Mouse (Mus musculus) MEL (cell line): ENCODE measurements around the gene Cdkal1. TPM values are rescaled to one million over a fixed set of nuclear protein-coding genes. Genes with fewer than 3 reads are reported as not detected.

Experiments used
- DNase-seq: peaks from one replicate; pipeline ENCODE4 v3.0.0; 2011; ENCODE audit warnings: low read depth, low spot score
- H3K27ac ChIP-seq: 2 replicates; pipeline ENCODE4 v1.5.1; 2012; ENCODE audit warnings: low read depth, mild to moderate bottlenecking, control low read depth, low read length, moderate library complexity; ENCODE audit not compliant: control insufficient read depth
- H3K27me3 ChIP-seq, 2 experiments: fragments of 150-350 bp in 1 of 2; sonication (generic) in 1 of 2; 2 replicates each; pipeline ENCODE4 v1.6.1; 2012; ENCODE audit warnings: low read length in 2 of 2, mild to moderate bottlenecking in 2 of 2, improper control_type of control experiment in 1 of 2, moderate library complexity in 1 of 2; ENCODE audit not compliant: insufficient read depth in 2 of 2, control insufficient read depth in 1 of 2
- H3K36me3 ChIP-seq, 2 experiments: 2 replicates each; pipeline ENCODE4 v1.6.1; 2012 to 2014; ENCODE audit warnings: low read length in 2 of 2, improper control_type of control experiment in 1 of 2, inconsistent platforms in 1 of 2, mild to moderate bottlenecking in 1 of 2; ENCODE audit not compliant: insufficient read depth in 2 of 2, control insufficient read depth in 1 of 2
- H3K4me1 ChIP-seq, 2 experiments: fragments of 150-350 bp in 1 of 2; sonication (generic) in 1 of 2; 2 replicates each; pipeline ENCODE4 v1.6.1; 2012; ENCODE audit warnings: low read length in 2 of 2, improper control_type of control experiment in 1 of 2, mild to moderate bottlenecking in 1 of 2; ENCODE audit not compliant: insufficient read depth in 2 of 2, control insufficient read depth in 1 of 2
- H3K4me3 ChIP-seq, 2 experiments: fragments of 150-350 bp in 1 of 2; sonication (generic) in 1 of 2; 2 replicates each; pipeline ENCODE4 v1.5.1; 2012; ENCODE audit warnings: low read depth in 2 of 2, low read length in 2 of 2, mild to moderate bottlenecking in 2 of 2, moderate library complexity in 2 of 2, control low read depth in 1 of 2, improper control_type of control experiment in 1 of 2; ENCODE audit not compliant: control insufficient read depth in 1 of 2, insufficient read depth in 1 of 2
- H3K79me2 ChIP-seq: 2 replicates; pipeline ENCODE4 v1.6.1; 2012; ENCODE audit warnings: mild to moderate bottlenecking, low read length, moderate library complexity; ENCODE audit not compliant: control insufficient read depth, poor library complexity, insufficient read depth
- H3K9ac ChIP-seq: 2 replicates; pipeline ENCODE4 v1.6.1; 2012; ENCODE audit warnings: low read depth, mild to moderate bottlenecking, control low read depth, low read length, moderate library complexity; ENCODE audit not compliant: control insufficient read depth, poor library complexity, severe bottlenecking
- H3K9me3 ChIP-seq: fragments of 150-350 bp; sonication (generic); replicated peaks from 2 replicates; pipeline ENCODE4 v1.6.1; 2012; ENCODE audit warnings: mild to moderate bottlenecking, low read length, improper control_type of control experiment, moderate library complexity; ENCODE audit not compliant: insufficient read depth
- BHLHE40 ChIP-seq: IDR thresholded peaks from 2 replicates; pipeline ENCODE4 v1.6.1; 2012; ENCODE audit warnings: low read depth, mild to moderate bottlenecking, inconsistent platforms, low read length, improper control_type of control experiment, borderline replicate concordance
- CTCF ChIP-seq, 3 experiments: IDR thresholded peaks in 2 of 3; conservative IDR thresholded peaks in 1 of 3; 2 replicates each; pipeline ENCODE4 v1.5.1; 2011 to 2012; ENCODE audit warnings: low read length in 3 of 3, low read depth in 2 of 3, mild to moderate bottlenecking in 2 of 3, improper control_type of control experiment in 1 of 3, inconsistent platforms in 1 of 3, mixed read lengths in 1 of 3, moderate library complexity in 1 of 3; ENCODE audit not compliant: control insufficient read depth in 1 of 3, insufficient read depth in 1 of 3, poor library complexity in 1 of 3, severe bottlenecking in 1 of 3
- EP300 ChIP-seq, 2 experiments: IDR thresholded peaks; 2 replicates each; pipeline ENCODE4 v1.6.1; 2011; ENCODE audit warnings: improper control_type of control experiment in 2 of 2, low read length in 2 of 2, low read depth in 1 of 2, mild to moderate bottlenecking in 1 of 2
- GABPA ChIP-seq: IDR thresholded peaks from 2 replicates; pipeline ENCODE4 v1.6.1; 2012; ENCODE audit warnings: low read depth, mild to moderate bottlenecking, inconsistent platforms, low read length, improper control_type of control experiment, moderate library complexity
- KAT2A ChIP-seq: conservative IDR thresholded peaks from 2 replicates; pipeline ENCODE4 v1.6.1; 2012; ENCODE audit warnings: low read depth, low read length, improper control_type of control experiment, inconsistent platforms
- MAX ChIP-seq: IDR thresholded peaks from 2 replicates; pipeline ENCODE4 v1.6.1; 2011; ENCODE audit warnings: low read length, improper control_type of control experiment
- MAZ ChIP-seq: IDR thresholded peaks from 2 replicates; pipeline ENCODE4 v1.6.1; 2012; ENCODE audit warnings: low read depth, mild to moderate bottlenecking, inconsistent platforms, low read length, improper control_type of control experiment
- MEF2A ChIP-seq: IDR thresholded peaks from 2 replicates; pipeline ENCODE4 v1.6.1; 2014; ENCODE audit warnings: low read depth, mild to moderate bottlenecking, inconsistent platforms, low read length, improper control_type of control experiment; ENCODE audit not compliant: poor library complexity, insufficient replicate concordance, severe bottlenecking; ENCODE audit errors: extremely low read depth
- MXI1 ChIP-seq: IDR thresholded peaks from 2 replicates; pipeline ENCODE4 v1.6.1; 2011; ENCODE audit warnings: mild to moderate bottlenecking, low read depth, low read length, improper control_type of control experiment
- MYB ChIP-seq: IDR thresholded peaks from 2 replicates; pipeline ENCODE4 v1.6.1; 2011; ENCODE audit warnings: mild to moderate bottlenecking, low read depth, low read length, improper control_type of control experiment
- NRF1 ChIP-seq: IDR thresholded peaks from 2 replicates; pipeline ENCODE4 v1.6.1; 2014; ENCODE audit warnings: low read depth, mild to moderate bottlenecking, inconsistent platforms, low read length, improper control_type of control experiment, moderate library complexity; ENCODE audit not compliant: poor library complexity, insufficient read depth, severe bottlenecking
- POLR2A ChIP-seq, 2 experiments: IDR thresholded peaks; 2 replicates each; pipeline ENCODE4 v1.6.1; 2011 to 2012; ENCODE audit warnings: low read length in 2 of 2, mild to moderate bottlenecking in 2 of 2, control low read depth in 1 of 2, improper control_type of control experiment in 1 of 2, low read depth in 1 of 2, moderate library complexity in 1 of 2; ENCODE audit not compliant: control insufficient read depth in 1 of 2, insufficient read depth in 1 of 2, poor library complexity in 1 of 2
- POLR2AphosphoS5 ChIP-seq: IDR thresholded peaks from 2 replicates; pipeline ENCODE4 v1.6.1; 2012; ENCODE audit warnings: low read depth, borderline replicate concordance, mild to moderate bottlenecking, inconsistent platforms, low read length, moderate library complexity, mixed read lengths
- RCOR1 ChIP-seq: IDR thresholded peaks from 2 replicates; pipeline ENCODE4 v1.6.1; 2012; ENCODE audit warnings: low read depth, mild to moderate bottlenecking, inconsistent platforms, low read length, improper control_type of control experiment
- SMC3 ChIP-seq: IDR thresholded peaks from 2 replicates; pipeline ENCODE4 v1.6.1; 2011; ENCODE audit warnings: low read depth, low read length, improper control_type of control experiment
- UBTF ChIP-seq: IDR thresholded peaks from 2 replicates; pipeline ENCODE4 v1.6.1; 2012; ENCODE audit warnings: low read depth, mild to moderate bottlenecking, inconsistent platforms, low read length, improper control_type of control experiment, moderate library complexity, borderline replicate concordance; ENCODE audit not compliant: insufficient read depth
- ZC3H11A ChIP-seq: IDR thresholded peaks from 2 replicates; pipeline ENCODE4 v1.6.1; 2012; ENCODE audit warnings: low read depth, mild to moderate bottlenecking, inconsistent platforms, low read length, improper control_type of control experiment
- ZKSCAN1 ChIP-seq: IDR thresholded peaks from 2 replicates; pipeline ENCODE4 v1.6.1; 2012; ENCODE audit warnings: low read depth, mild to moderate bottlenecking, inconsistent platforms, low read length, improper control_type of control experiment, moderate library complexity
- ZNF384 ChIP-seq: IDR thresholded peaks from 2 replicates; pipeline ENCODE4 v1.6.1; 2012; ENCODE audit warnings: low read depth, mild to moderate bottlenecking, inconsistent platforms, low read length, improper control_type of control experiment
- polyA plus RNA-seq, 2 experiments: library from polyadenylated mRNA; stranded (reverse) in 1 of 2; unstranded in 1 of 2; fragments of >175 nt in 1 of 2; fragments of >200 nt in 1 of 2; gene quantifications; 2 replicates each; pipeline versions ENCODE4 v1.2.1 to v1.2.4; 2012; ENCODE audit warnings: low replicate concordance in 2 of 2, low read depth in 1 of 2; ENCODE audit not compliant: insufficient read length in 2 of 2, insufficient read depth in 1 of 2, missing spikeins in 1 of 2
- total RNA-seq: library from RNA; depleted of rRNA; stranded (reverse); fragments of 300-350 nt; gene quantifications from 2 replicates; pipeline ENCODE4 v1.2.3, GENCODE M21; 2012

Cdkal1 gene
- total and polyA plus RNA-seq, 3 experiments, result 10.6 to 11.0 TPM; not detected in 1

DNA sequence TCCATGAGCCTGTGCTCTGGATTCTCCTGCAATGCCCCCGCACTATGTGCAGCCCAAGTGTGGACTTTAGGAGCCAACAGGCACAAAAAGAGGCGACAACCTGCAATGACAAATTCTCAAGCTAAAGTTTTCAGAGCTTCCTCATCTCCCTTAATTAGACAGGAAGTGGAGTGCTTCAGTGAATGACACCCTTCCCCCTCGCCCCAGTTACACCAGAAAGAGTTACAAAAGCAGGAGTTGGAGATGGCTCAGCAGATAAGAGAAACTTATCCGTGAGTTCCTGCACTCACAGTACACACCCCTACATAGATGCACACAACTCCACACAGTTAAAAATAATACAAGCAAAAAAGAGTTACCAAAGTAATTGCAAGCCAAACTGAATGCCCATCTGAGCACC is 620.4 kb downstream of the Cdkal1 start:
- H3K9me3 ChIP-seq, result no peaks in the 10 kb centered on the region
- no peak overlapping the region for H3K27ac ChIP-seq
- H3K79me2 ChIP-seq, result no peaks in the 10 kb centered on the region
- peak; percentile 15 for DNase-seq
- H3K27me3 ChIP-seq, result no peaks in the 10 kb centered on the region
- H3K4me1 ChIP-seq, result no peaks in the 10 kb centered on the region
- no peaks in the 10 kb centered on the region for H3K36me3 ChIP-seq
- no peak overlapping the region for H3K4me3 ChIP-seq
- no peak overlapping the region for H3K9ac ChIP-seq
- TF ChIP-seq MYB (no peak), SMC3 (no peak), GABPA (no peak), MAZ (no peak)

DNA sequence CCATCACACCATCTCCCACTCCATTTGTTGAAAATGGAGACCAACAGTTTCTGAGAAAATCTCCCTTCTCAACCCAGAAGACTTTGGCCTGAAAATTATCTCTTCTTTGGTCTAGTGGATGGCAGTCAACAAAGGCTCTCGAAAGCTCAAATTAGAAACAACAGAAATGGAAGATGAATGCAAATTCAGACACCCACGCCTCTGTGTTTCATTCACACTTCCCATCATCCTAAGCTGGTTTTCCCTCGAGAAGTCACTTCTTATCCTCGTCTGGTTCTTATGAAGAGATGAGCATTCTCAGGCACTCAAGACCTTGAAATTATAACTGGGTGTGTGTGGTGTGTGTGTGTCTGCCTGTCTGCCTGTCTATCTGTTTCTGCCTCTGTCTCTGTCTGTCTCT is 621.0 kb downstream of the Cdkal1 start:
- no peak overlapping the region for H3K9ac ChIP-seq
- DNase-seq, result no peak
- no peaks in the 10 kb centered on the region for H3K9me3 ChIP-seq
- H3K79me2 ChIP-seq, result no peaks in the 10 kb centered on the region
- no peaks in the 10 kb centered on the region for H3K27me3 ChIP-seq
- TF ChIP-seq KAT2A (no peak), BHLHE40 (no peak)
- H3K4me3 ChIP-seq, result no peak overlapping the region
- no peaks in the 10 kb centered on the region for H3K4me1 ChIP-seq
- H3K36me3 ChIP-seq, result no peaks in the 10 kb centered on the region
- no peak overlapping the region for H3K27ac ChIP-seq

DNA sequence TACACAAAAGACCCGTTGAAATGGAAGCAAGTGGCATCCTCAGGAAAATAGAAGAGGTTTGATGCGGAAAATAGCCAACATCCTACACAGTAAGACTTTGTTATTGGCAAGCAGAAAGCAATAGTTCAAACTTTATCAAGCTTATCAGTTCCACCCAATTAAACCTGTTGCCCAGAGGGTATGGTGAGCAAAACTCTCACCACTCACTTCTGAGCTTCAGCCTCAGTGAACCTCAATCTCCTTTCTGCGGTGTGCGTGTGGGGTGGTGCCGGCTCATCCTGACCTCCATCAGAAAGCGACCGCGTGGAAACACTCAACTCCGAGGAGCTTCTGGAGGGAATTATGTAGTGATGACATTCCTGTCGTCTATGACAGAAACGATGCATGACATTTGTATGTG is 621.5 kb downstream of the Cdkal1 start:
- no peak overlapping the region for H3K4me3 ChIP-seq
- DNase-seq, result no peak
- H3K4me1 ChIP-seq, result no peaks in the 10 kb centered on the region
- no peak overlapping the region for H3K27ac ChIP-seq
- no peaks in the 10 kb centered on the region for H3K36me3 ChIP-seq
- H3K79me2 ChIP-seq, result no peaks in the 10 kb centered on the region
- no peaks in the 10 kb centered on the region for H3K27me3 ChIP-seq
- H3K9ac ChIP-seq, result no peak overlapping the region
- H3K9me3 ChIP-seq, result no peaks in the 10 kb centered on the region
- TF ChIP-seq MYB (no peak), MEF2A (no peak), RCOR1 (no peak), ZC3H11A (no peak), ZKSCAN1 (no peak), MXI1 (no peak), SMC3 (no peak), UBTF (no peak), ZNF384 (no peak), NRF1 (no peak), POLR2AphosphoS5 (no peak), BHLHE40 (no peak), CTCF (IDR thresholded peaks at IDR 0.05 in 2 of 3, conservative IDR thresholded peaks at IDR 0.05 in 1 of 3; ENCODE audit: control insufficient read depth in 1 of 3, insufficient read depth in 1 of 3, low read depth in 2 of 3, low read length in 3 of 3, poor library complexity in 1 of 3, severe bottlenecking in 1 of 3) (no peak), MAX (no peak), EP300 (IDR thresholded peaks at IDR 0.05; ENCODE audit: low read depth in 1 of 2, low read length in 2 of 2) (no peak), POLR2A (IDR thresholded peaks at IDR 0.05; ENCODE audit: control insufficient read depth in 1 of 2, insufficient read depth in 1 of 2, low read depth in 1 of 2, low read length in 2 of 2, poor library complexity in 1 of 2) (no peak)
